Mouse (Mus musculus): Measurements from ENCODE around the gene Fgfr2. TPM values are rescaled to one million over a fixed set of nuclear protein-coding genes. Genes with fewer than 3 reads are reported as not detected.

Fgfr2 gene
- total RNA-seq, 2 experiments from 2014 or later, result 44.0 to 52.8 TPM

DNA sequence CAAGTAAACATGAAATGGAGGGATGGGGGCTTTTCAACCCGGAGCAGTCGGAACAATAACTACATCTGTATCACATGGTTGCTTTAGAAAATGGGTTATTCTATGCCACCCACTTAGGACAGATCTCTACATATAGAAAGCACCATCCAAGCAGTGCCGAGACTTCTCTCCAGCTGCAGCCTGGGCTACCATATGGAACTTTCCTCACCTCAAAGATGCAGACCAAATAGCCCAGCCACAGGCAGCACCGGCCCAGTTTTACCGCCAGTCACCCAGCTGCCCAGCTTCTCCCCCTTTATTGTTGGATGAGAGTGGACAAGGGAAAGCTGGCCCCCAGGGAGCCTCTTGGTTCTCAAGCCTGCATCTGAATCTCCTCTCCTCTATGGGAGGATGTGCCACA is 1172.0 kb downstream of the Fgfr2 start:
- peak in 1 of 2 experiments; percentile 45 for DNase-seq (ENCODE audit: low spot score in 2 of 2)

DNA sequence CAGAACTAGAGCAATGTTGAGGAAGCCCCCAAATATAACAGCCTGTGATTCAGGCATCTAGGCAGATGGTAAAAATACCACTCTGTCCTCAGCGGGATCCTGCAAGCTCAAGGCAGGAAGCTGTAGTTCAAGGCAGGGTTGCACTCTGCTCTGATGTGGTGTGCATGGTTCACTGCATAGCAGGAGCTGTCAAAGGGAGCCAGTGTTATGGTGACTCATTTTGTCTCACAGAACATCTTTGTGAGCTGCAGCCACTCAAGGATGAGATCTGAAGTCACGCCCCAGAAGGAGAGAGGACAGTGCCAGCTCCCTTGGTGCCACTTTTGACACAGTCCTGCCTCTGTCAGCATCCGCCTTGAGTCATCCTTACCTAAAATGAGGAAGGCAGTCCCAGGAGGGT is 1185.5 kb downstream of the Fgfr2 start:
- no peak for DNase-seq (ENCODE audit: low spot score in 2 of 2)

DNA sequence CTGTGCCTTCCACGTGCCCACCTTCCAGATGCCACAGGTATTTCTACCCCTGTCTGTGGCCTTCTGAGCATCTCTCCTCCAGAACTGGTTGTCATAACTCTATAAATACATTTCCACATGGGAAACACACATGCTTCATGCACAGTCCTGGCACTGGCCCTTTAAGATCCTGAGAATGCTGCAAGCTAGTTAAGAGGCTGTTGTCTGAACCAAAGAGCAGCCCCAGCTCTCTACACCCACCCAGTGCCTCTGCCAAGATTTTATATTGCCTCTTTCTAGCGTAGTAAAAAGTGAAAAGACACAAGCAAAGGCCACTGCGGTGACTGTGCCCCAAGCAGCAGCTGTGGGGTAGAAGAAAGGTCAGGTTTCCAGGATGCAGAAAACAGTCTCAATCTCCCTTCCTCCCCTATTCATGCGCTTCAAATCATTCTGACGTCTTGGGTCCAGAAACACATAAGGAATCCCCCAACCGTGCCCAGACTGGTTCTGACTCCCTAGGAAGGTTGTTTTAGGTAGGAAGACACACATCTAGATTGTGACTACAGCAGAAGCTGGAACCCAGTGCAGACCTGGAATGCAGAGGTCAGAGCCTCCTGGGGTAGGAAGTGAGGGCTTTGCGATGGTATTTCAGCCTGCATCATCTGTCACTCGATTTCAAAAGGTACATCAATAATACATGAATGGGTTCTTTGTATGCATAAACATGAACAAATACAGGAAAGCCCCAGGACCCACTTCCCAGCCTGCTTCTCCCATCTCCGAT is 1195.7 kb downstream of the Fgfr2 start:
- no peak for DNase-seq (ENCODE audit: low spot score in 2 of 2)

DNA sequence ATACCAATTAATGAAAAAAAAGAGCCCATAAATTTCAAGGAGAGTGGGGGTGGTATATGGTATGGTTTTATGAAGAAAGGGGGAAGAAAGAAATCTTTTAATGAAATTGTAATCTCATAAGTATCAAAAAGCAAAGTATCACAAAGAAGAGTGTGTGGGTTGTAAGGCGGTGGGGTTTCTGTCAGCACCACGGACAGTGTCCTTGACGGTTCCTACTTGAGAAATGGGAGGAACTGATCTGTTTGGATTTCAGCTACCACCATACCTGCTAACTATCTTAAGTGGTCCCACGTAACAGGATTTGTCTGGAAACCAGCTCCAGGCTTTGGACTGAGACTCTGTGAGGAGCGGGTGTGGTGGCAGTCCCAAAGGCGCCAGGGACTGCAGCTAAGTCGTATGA is 1205.8 kb downstream of the Fgfr2 start:
- no peak for DNase-seq (ENCODE audit: low spot score in 2 of 2)

DNA sequence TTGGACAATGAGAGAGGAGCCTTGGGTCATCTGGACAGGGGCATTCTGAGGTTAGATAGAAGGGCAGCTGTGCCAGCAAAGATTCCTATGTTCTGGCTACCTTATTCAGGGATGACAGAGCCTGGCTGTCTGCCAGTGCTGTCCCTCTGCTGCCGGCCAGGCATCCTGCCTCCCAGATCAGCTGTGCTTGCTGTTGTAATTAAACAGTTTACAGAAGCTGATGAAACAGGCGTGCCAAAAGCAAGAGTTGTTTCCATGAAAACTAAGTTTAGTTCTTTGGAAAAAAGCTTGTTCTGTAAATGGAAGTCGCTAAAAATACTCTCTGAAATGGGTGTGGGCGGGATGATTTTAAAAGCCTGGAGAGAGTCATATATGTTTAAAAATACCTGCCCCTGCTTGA is 1213.5 kb downstream of the Fgfr2 start:
- peak; percentile 22 to 48 for DNase-seq (ENCODE audit: low spot score in 2 of 2)

DNA sequence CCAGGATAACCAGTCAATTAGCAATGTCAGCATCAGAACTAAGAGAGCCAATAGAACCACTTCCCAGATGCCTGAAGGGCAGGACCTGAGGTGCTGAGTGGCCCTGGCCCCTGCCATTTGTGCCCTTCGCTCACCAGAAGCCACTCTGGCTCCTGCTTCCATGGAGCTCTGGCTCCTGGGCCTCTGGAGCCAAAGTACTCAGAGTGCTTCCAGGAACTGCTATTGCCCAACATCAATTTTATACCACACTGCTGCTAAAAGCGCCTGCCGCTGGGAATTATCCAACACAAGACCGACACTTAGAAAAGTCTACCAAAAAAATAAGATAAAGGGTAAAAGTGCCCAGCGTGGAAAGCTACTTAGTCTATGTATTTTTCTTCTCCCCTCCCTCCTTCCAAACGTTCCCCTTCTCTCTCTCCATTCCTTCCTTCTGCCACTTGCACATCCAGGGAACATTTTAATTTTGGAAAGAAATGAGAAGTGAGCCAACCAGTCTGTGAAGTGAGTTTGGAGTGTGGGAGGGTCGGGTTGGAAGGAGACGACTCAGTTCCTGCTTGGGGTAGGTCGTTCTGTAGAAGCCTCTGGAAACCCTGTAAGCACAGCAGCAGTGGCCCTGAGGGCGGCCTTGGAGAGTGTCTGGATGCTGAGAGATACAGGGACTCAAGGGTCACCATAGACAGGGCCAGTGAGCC is 1216.5 kb downstream of the Fgfr2 start:
- peak in 1 of 2 experiments; percentile 18 for DNase-seq (ENCODE audit: low spot score in 2 of 2)

DNA sequence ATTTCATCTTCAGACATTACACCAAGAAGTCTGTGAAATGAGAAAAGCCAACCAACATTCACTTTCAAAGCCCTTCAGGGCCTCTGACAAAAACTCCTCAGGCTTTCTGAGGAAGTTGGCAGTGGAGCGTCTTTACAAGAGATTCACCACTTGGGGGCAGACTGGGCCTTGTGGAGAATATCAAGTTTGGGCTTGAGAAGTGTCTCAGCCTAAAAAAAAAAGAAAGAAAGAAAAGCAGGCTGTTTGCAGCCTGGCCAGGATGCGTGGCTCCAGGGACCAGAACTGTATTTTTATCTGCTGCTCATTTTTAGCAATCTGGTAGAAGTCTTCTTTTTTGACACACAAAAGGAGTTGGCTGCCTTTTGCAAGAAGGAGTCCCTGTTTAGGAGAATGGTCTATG is 1223.8 kb downstream of the Fgfr2 start:
- peak; percentile 77 to 79 for DNase-seq (ENCODE audit: low spot score in 2 of 2)

DNA sequence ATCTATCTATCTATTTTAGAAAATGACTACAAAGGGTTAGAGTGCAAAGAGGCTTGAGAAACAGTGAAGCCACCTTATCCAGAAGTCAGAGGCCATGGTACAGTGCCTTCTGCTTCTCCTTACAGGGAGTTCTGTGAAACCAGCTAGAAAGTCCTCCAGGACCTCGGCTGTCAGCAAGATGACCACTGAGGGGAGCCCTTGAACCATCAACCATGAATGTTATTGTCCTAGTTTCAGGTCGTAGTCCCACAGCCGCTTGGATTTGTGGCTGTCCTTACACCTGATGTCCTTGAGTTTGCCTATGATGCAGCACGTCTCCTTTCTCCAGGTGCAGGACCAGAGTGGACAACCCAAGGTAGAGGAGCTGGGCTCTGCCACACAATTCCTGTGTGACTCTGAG is 1225.9 kb downstream of the Fgfr2 start:
- DNase-seq (ENCODE audit: low spot score in 2 of 2), result peak; percentile 48 to 60

DNA sequence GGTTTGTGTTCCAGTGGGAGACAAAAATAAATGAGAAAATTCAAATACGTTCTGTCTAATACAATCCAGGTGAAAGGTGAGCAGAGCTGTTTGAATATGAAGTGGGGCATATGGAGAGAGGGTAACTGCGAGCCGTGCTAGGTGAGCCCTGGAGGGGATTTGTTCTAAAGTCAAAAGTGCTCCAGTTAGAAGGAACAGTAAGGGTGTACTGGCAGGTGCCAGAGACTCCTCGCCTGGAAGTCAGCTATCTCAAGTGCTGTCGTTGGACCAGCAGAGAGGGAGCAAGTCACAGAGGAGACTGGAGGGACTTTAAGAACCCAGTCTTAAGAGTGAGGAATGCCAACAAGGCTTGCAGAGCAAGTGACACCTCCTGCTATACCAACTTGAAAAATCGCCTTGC is 1240.3 kb downstream of the Fgfr2 start:
- no peak for DNase-seq (ENCODE audit: low spot score in 2 of 2)

DNA sequence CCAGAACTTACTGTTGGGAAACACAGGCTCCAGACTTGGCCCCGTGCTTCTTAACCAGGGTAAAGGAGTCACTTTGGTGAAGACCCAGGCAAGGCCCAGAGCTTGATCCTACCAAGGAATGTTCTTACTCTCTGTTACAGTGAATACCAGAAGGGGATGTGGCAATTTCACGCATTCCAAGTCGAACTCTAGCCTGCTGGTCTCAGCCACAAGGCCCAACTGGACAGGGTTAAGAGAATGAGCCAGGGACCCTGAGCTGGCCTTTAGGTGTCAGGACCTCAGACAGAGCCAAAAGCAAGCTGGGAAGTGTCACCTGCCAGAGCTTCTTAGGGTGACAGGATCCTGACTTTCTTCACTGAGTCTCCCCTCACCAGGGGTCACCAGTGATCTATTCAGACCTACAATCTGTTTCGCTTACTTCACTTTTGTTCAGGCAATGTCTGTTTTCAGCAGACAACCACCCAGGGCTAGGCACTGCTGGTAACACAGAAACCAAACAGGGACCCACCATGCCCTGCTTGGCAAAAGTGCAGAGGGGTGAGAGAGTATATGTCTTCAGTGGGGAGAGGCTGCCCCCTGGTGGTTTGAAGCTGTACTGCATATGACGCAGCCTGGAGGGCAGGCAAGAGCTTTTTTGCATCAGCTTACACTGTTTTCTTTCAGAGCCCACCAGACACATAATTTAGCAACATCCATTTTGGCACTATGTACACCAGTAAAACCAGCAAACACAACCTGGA is 1241.1 kb downstream of the Fgfr2 start:
- DNase-seq (ENCODE audit: low spot score in 2 of 2), result peak; percentile 66 to 89

DNA sequence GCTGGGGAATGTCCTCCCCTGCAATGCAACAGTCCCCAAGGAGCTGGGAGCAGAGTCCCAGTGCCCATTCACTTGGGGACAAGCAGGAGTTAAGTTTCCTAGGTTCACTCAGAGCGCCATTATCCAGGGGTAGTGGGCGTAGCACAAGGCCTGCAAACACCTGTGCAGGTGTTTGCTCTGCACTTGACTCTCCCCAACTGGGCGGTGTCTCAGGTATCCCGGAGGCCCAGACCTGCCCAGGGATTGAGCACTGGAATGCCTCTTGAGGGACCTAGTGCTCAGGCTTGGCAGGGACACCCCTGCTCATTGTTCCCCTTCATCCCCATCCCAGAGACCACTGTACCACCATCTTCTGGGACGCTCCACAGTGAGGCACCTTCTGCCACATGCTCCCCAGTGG is 1243.0 kb downstream of the Fgfr2 start:
- no peak for DNase-seq (ENCODE audit: low spot score in 2 of 2)

DNA sequence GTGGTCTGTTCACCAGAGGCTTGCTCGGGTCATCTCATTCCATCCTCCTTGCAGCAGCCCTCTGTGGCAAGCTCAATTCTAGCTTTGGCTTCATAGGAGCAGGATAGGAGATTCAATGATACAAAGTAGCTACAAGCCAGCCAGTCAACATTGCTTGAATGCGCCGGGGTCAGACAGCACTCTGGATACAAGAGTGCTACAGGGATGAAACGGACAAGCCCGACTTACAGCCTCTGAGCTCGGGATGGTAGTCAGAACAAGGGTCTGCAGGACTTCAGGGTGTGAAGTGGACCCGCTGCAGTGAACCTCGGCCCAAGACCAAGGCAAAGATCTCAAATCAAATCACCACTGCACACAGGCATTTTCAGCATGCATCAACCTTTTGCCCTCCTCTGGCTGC is 1244.3 kb downstream of the Fgfr2 start:
- no peak for DNase-seq (ENCODE audit: low spot score in 2 of 2)

DNA sequence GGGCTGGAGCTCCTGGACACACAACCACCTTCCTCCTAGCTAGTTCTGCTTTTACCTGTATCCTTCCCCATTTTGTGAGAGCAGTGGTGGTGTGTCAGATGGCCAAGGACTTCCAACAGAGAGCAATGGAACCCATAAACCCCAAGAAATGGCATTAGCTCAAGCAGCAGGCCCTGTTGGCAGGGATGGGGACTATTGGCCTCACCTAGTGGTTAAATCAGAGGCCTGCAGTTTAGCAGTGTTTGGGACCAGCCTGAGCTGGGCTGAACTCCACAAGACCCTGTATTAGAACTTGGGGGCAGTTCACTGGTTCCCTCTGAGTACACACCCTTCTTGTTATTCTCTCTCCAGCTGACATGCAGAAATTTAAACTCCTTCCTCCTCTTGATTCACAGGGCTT is 1262.0 kb downstream of the Fgfr2 start:
- DNase-seq (ENCODE audit: low spot score in 2 of 2), result no peak

DNA sequence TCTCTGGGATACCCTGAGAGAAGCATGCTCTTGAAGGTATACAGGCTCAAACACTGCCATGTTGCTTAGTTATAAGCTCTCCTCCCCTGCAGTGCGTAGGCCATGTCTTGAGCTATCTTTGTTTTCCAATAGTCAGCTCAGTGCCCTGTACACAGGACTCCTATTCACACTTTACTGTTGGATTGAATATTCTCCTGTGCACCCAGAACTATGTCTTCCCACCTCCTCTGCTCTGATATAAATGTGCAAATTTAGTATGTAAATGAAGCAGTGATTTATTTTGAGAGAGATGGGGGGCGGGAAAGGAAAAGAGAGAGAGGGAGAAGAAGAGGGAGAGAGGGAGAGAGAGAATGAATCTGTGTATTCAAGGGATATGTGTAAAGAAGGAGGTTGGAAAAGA is 1267.5 kb downstream of the Fgfr2 start:
- DNase-seq (ENCODE audit: low spot score in 2 of 2), result peak; percentile 7 to 39

DNA sequence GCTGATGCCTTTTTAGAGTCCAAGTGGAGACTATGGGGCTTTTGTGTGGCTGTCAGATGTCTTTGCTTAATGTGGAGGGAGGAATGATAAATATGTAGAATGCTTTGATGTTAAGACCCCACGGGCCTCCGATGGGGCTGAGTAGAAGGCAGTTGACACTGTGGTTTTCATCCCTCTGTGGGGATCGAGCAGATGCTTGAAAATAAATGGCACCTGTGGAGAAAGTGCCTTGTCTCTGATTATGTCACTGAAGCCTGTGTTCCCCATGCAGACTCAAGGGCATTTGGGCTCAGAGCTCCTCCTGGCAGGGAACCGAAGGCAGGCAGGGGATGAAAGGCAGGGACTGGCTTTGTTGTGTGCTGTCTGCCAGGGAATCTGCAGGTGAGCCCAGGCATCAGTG is 1272.6 kb downstream of the Fgfr2 start:
- DNase-seq (ENCODE audit: low spot score in 2 of 2), result no peak

DNA sequence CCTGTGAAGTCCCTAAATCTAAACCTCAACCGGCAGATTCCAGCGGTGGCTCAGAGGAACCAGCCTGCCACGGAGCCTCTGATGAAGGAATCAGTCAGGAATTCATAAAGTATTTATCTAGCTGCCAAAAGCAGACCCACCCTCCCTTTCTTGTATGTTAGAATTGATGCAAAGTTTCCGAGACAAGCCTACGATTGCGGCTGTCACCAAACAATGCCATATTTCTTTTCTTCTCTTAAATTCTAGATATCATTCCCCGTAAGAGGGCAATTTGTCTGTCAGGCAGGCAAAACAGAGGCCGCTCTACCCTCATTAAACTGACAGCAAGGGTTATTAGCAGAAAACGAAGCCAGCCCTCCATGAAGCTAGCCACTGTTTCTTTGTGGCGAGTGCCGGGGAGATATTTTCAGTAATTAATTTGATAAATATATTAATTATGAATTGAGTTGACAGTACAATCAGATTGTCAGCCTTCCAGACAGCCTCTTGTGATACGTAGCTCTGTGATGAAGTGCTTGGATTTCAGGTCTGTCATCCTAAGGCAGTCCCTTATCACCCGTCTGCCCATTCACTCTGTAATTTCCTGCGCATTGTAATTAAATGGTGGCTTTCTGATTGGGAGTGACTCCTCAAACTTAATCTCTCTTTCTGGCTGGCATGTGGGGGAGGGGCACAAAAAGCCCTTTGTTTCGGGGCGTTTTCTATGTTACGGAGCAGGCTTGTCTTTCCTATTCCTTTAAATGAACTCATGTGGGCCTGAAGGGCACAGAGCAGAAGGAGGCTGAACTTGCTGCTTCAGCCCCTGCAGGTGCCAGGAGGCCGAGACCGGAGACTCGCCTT is 1276.9 kb downstream of the Fgfr2 start:
- DNase-seq (ENCODE audit: low spot score in 2 of 2), result no peak

DNA sequence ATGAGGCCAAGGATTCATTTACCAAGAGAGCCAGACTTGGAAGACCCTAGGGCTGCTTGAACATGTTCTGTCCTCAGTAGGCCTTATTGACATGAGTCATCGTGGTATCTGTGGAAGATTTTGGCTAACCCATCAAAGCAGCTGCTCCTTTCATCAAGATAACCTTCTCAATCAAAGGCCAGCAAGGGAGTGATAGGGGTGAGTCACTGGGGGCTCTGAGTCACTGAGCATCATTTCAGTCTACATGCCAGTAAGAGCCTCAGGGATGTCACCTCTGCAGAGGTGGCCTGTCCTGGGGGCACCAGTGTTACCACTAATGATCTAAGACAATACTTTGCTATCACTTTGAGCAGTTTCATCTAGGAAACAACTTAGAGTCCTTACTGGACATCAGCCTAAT is 1292.9 kb downstream of the Fgfr2 start:
- no peak for DNase-seq (ENCODE audit: low spot score in 2 of 2)

DNA sequence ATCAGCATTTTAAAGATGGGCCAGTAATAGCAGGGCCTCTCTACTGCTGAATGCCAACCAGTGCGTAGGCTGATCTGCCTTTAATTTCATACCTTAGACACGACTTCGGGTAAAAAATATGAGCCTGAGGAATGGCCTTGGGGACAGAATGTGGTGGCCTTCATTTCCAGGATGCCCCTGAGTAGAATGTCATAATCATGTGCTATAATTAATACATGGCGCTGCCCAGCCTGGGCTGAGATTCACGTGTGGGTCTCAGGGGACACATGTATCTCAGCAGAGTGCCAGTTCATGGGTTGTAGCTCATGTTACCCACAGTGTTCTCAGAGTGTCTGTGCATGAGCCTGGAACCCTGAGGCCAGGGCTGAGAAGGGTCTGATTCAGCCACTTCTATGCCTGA is 1296.3 kb downstream of the Fgfr2 start:
- DNase-seq (ENCODE audit: low spot score in 2 of 2), result no peak

DNA sequence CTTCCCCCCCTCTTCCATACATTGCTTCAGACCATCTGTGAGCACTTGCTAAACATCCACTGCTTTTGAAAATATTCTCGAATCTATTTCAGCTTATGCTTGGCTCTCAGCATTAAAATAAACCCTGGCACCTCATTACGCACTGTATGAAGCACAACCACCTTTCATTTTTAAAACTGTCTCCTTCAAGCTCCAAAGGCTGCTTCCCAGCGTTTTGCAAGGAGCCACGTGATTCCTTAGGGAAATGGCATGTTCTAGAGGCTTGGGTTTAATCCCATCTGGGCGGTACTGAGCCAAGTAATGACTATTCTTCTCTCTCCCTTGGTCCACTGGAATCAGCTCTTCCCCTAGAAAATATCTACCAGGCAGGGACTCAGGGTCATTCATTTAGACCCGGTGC is 1305.2 kb downstream of the Fgfr2 start:
- DNase-seq (ENCODE audit: low spot score in 2 of 2), result peak; percentile 4 to 41

DNA sequence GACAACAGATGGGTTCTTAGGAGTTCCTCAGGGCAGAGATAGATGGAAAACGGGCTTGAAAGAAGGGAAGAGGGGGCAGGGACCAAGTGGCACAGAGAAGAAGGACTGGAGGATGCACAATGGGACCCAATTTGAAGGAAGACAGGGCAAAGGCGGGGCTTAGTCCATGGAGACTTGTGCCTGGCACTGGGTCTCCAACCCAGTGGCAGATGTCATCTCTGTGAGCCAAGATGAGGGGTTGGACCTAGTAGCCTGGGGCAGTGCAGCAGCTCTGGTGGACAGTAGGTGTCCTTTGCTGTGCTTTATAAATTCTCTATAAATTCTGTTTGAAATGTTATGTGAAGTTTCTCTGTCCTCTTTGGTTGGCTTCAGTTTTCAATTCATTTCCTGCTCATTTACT is 1306.5 kb downstream of the Fgfr2 start:
- no peak for DNase-seq (ENCODE audit: low spot score in 2 of 2)

DNA sequence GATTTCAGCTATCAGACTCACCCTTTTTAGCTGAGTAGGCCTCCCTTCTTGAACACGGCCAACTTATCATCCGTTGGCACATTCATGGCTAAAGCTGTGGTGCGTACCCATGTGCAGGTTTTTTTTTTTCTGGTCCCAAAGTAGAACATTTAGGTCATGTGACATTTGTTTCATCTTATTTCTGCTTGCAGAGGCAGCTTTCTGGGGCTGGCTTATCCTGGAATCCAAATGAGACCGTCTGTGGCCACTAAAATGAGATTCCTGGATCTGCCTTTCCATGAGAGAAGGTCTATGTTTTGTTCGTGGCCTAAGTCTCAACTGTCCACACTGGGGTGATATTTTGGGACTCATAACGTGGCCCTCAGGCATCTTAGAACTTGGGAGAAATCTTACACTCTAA is 1311.0 kb downstream of the Fgfr2 start:
- no peak for DNase-seq (ENCODE audit: low spot score in 2 of 2)

Data from left cerebral cortex, adult 18-20 months (tissue).